Mouse (Mus musculus): ENCODE results near the gene Ggnbp2. TPM values are rescaled to one million over a fixed set of nuclear protein-coding genes. Genes with fewer than 3 reads are reported as not detected.
A peak's percentile ranks its signal among the peaks of the same experiment; 100 is the strongest.

Gene Ggnbp2
- 74.9 and 86.2 TPM in 2 replicates for polyA plus RNA-seq (2015; fragmentation: Nextera tagmentation; extraction: Ambion mirVana)

- Histone ChIP-seq H3K9me3 (no peaks in the 10 kb centered on the region), H3K27ac (replicated peaks) (peak within 1 kb of the TSS; percentile 98), H3K4me1 (replicated peaks) (peaks cover 41% of the 10 kb centered on the region), H3K9ac (peak within 1 kb of the TSS; percentile 95), H3K27me3 (no peaks in the 10 kb centered on the region), H3K4me2 (peak within 1 kb of the TSS; percentile 95), H3K4me3 (peak within 1 kb of the TSS; percentile 100), H3K36me3 (no peaks in the 10 kb centered on the region)
- peak; percentile 89 for ATAC-seq (ENCODE audit: low read depth)
- under 1% methylated on average over 33 of the region's 62 CpGs for WGBS
Observed at GRCm38 (mm10) chr11:84870337-84871043, at the start of gene Ggnbp2. Gene Ggnbp2, minus strand, starts transcription at chr11:84870817.

GRCm38 (mm10) chr11:84919951-84920350 is 49.3 kb upstream of the Ggnbp2 start:
- no peaks in the 10 kb centered on the region for H3K9me3 ChIP-seq
- H3K9ac ChIP-seq = no peak overlapping the region
- H3K4me2 ChIP-seq = no peak overlapping the region
- no peaks in the 10 kb centered on the region for H3K36me3 ChIP-seq
- H3K27me3 ChIP-seq = no peaks in the 10 kb centered on the region
- 73% methylated on average over 7 of the region's 7 CpGs for WGBS
- no peak for ATAC-seq (ENCODE audit: low read depth)
- H3K4me3 ChIP-seq = no peak overlapping the region
- H3K4me1 ChIP-seq (replicated peaks) = peaks cover 15% of the 10 kb centered on the region
- H3K27ac ChIP-seq (replicated peaks) = no peak overlapping the region

- H3K4me3 ChIP-seq = no peak overlapping the region
- no peaks in the 10 kb centered on the region for H3K27me3 ChIP-seq
- WGBS = 37% methylated on average over 3 of the region's 3 CpGs
- peaks cover 21% of the 10 kb centered on the region for H3K4me1 ChIP-seq (replicated peaks)
- ATAC-seq (ENCODE audit: low read depth) = no peak
- H3K9me3 ChIP-seq = no peaks in the 10 kb centered on the region
- H3K4me2 ChIP-seq = no peak overlapping the region
- no peak overlapping the region for H3K27ac ChIP-seq (replicated peaks)
- H3K9ac ChIP-seq = no peak overlapping the region
- no peaks in the 10 kb centered on the region for H3K36me3 ChIP-seq
Observed at GRCm38 (mm10) chr11:84919276-84919675, 48.7 kb upstream of the Ggnbp2 start.

- WGBS = 5% methylated on average over 16 of the region's 16 CpGs
- Histone ChIP-seq H3K9me3 (no peaks in the 10 kb centered on the region), H3K4me1 (replicated peaks) (peaks cover 24% of the 10 kb centered on the region), H3K4me3 (no peak overlapping the region), H3K27me3 (no peaks in the 10 kb centered on the region), H3K9ac (no peak overlapping the region), H3K27ac (replicated peaks) (no peak overlapping the region), H3K36me3 (peaks cover 8% of the 10 kb centered on the region), H3K4me2 (peak overlapping the region; percentile 32)
- peak; percentile 80; the same call in 1 of the 2 replicates for ATAC-seq (ENCODE audit: low read depth)
Observed at GRCm38 (mm10) chr11:84918425-84918824, 47.8 kb upstream of the Ggnbp2 start.

GRCm38 (mm10) chr11:84916703-84917300 is 46.2 kb upstream of the Ggnbp2 start:
- Histone ChIP-seq H3K27me3 (no peaks in the 10 kb centered on the region), H3K9me3 (no peaks in the 10 kb centered on the region), H3K4me2 (peak overlapping the region; percentile 51), H3K4me3 (peak overlapping the region; percentile 95), H3K36me3 (peaks cover 25% of the 10 kb centered on the region), H3K27ac (replicated peaks) (0 out of 2 replicates have a peak overlapping the region, but pooled peaks have one; percentile 33), H3K9ac (peak overlapping the region; percentile 88), H3K4me1 (replicated peaks) (peaks cover 24% of the 10 kb centered on the region)
- WGBS = 65% methylated on average over 7 of the region's 7 CpGs
- no peak for ATAC-seq (ENCODE audit: low read depth)

- 0 out of 2 replicates have a peak within 1 kb of the TSS, but pooled peaks have one; percentile 33 for H3K27ac ChIP-seq (replicated peaks)
- H3K4me1 ChIP-seq (replicated peaks) = peaks cover 24% of the 10 kb centered on the region
- ATAC-seq (ENCODE audit: low read depth) = peak; percentile 92
- peak within 1 kb of the TSS; percentile 95 for H3K4me3 ChIP-seq
- peak within 1 kb of the TSS; percentile 90 for H3K4me2 ChIP-seq
- H3K9ac ChIP-seq = peak within 1 kb of the TSS; percentile 88
- H3K36me3 ChIP-seq = peaks cover 30% of the 10 kb centered on the region
- H3K27me3 ChIP-seq = no peaks in the 10 kb centered on the region
- 3% methylated on average over 34 of the region's 34 CpGs for WGBS
- H3K9me3 ChIP-seq = no peaks in the 10 kb centered on the region
Observed at GRCm38 (mm10) chr11:84916053-84916702, 45.6 kb upstream of the Ggnbp2 start, which contains the start of gene Znhit3. Gene Znhit3, minus strand, starts transcription at chr11:84916366.

- no peak overlapping the region; the same call in 1 of the 2 replicates for H3K4me3 ChIP-seq
- H3K36me3 ChIP-seq = peaks cover 43% of the 10 kb centered on the region
- no peaks in the 10 kb centered on the region for H3K27me3 ChIP-seq
- no peak overlapping the region for H3K27ac ChIP-seq (replicated peaks)
- no peak for ATAC-seq (ENCODE audit: low read depth)
- no peak overlapping the region for H3K9ac ChIP-seq
- H3K4me2 ChIP-seq = no peak overlapping the region
- H3K4me1 ChIP-seq (replicated peaks) = peaks cover 24% of the 10 kb centered on the region
- 83% methylated on average over 5 of the region's 5 CpGs for WGBS
- H3K9me3 ChIP-seq = no peaks in the 10 kb centered on the region
Observed at GRCm38 (mm10) chr11:84914673-84915072, 44.1 kb upstream of the Ggnbp2 start.

GRCm38 (mm10) chr11:84910411-84910810 is 39.8 kb upstream of the Ggnbp2 start:
- H3K4me1 ChIP-seq (replicated peaks) = peaks cover 14% of the 10 kb centered on the region
- no peak for ATAC-seq (ENCODE audit: low read depth)
- no peak overlapping the region for H3K27ac ChIP-seq (replicated peaks)
- 83% methylated on average over 4 of the region's 4 CpGs for WGBS
- H3K4me2 ChIP-seq = no peak overlapping the region
- H3K9me3 ChIP-seq = no peaks in the 10 kb centered on the region
- no peak overlapping the region for H3K9ac ChIP-seq
- H3K36me3 ChIP-seq = peaks cover 86% of the 10 kb centered on the region
- no peak overlapping the region for H3K4me3 ChIP-seq
- no peaks in the 10 kb centered on the region for H3K27me3 ChIP-seq

- 96% methylated on average over 6 of the region's 6 CpGs for WGBS
- no peak for ATAC-seq (ENCODE audit: low read depth)
- no peaks in the 10 kb centered on the region for H3K9me3 ChIP-seq
- no peak overlapping the region for H3K9ac ChIP-seq
- no peaks in the 10 kb centered on the region for H3K27me3 ChIP-seq
- H3K4me3 ChIP-seq = no peak overlapping the region
- H3K27ac ChIP-seq (replicated peaks) = no peak overlapping the region
- no peaks in the 10 kb centered on the region for H3K4me1 ChIP-seq (replicated peaks)
- no peak overlapping the region for H3K4me2 ChIP-seq
- peaks cover 97% of the 10 kb centered on the region for H3K36me3 ChIP-seq
Observed at GRCm38 (mm10) chr11:84908480-84908879, 37.9 kb upstream of the Ggnbp2 start.

- ATAC-seq (ENCODE audit: low read depth) = no peak
- H3K27me3 ChIP-seq = no peaks in the 10 kb centered on the region
Observed at GRCm38 (mm10) chr11:84907081-84907480, 36.5 kb upstream of the Ggnbp2 start.

GRCm38 (mm10) chr11:84904597-84905144 is 34.1 kb upstream of the Ggnbp2 start:
- Histone ChIP-seq H3K9me3 (no peaks in the 10 kb centered on the region), H3K36me3 (peaks cover 100% of the 10 kb centered on the region), H3K27ac (replicated peaks) (no peak overlapping the region), H3K4me2 (no peak overlapping the region), H3K9ac (no peak overlapping the region), H3K27me3 (no peaks in the 10 kb centered on the region), H3K4me3 (no peak overlapping the region), H3K4me1 (replicated peaks) (no peaks in the 10 kb centered on the region)
- no peak for ATAC-seq (ENCODE audit: low read depth)
- WGBS = 88% methylated on average over 9 of the region's 9 CpGs

More at GRCm38 (mm10) chr11:84907081-84907480, 36.5 kb upstream of the Ggnbp2 start:
- no peak overlapping the region for H3K27ac ChIP-seq (replicated peaks)
- no peaks in the 10 kb centered on the region for H3K9me3 ChIP-seq
- peaks cover 97% of the 10 kb centered on the region for H3K36me3 ChIP-seq
- H3K9ac ChIP-seq = no peak overlapping the region
- 77% methylated on average over 3 of the region's 3 CpGs for WGBS
- no peak overlapping the region for H3K4me2 ChIP-seq
- H3K4me3 ChIP-seq = no peak overlapping the region
- no peaks in the 10 kb centered on the region for H3K4me1 ChIP-seq (replicated peaks)

GRCm38 (mm10) chr11:84893113-84893512 is 22.5 kb upstream of the Ggnbp2 start:
- Histone ChIP-seq H3K9me3 (no peaks in the 10 kb centered on the region), H3K27me3 (no peaks in the 10 kb centered on the region), H3K4me3 (no peak overlapping the region), H3K36me3 (peaks cover 80% of the 10 kb centered on the region), H3K27ac (replicated peaks) (no peak overlapping the region), H3K4me2 (no peak overlapping the region), H3K4me1 (replicated peaks) (no peaks in the 10 kb centered on the region), H3K9ac (no peak overlapping the region)
- ATAC-seq (ENCODE audit: low read depth) = no peak
- WGBS = 93% methylated on average over 13 of the region's 15 CpGs
